Mouse (Mus musculus): Measurements from ENCODE around the gene Atxn1l. TPM values are rescaled to one million over a fixed set of nuclear protein-coding genes. Genes with fewer than 3 reads are reported as not detected.

The Atxn1l gene
- total and polyA plus RNA-seq, 2 experiments from 2014 or later, result 3.3 to 13.8 TPM

- TF ChIP-seq CTCF (IDR thresholded peaks at IDR 0.05; ENCODE audit: low read depth) (no peak), EP300 (IDR thresholded peaks at IDR 0.05; ENCODE audit: low read depth) (no peak)
- Histone ChIP-seq H3K9me3 (replicated peaks; ENCODE audit: control insufficient read depth, low read length) (no peaks in the 10 kb centered on the region), H3K9ac (replicated peaks; ENCODE audit: low read depth, low read length) (peak overlapping the region; percentile 96; the same call in 1 of the 2 replicates), H3K4me1 (ENCODE audit: control insufficient read depth, insufficient read depth) (peaks cover 12% of the 10 kb centered on the region), H3K36me3 (replicated peaks; ENCODE audit: control insufficient read depth, insufficient read depth, low read length) (no peaks in the 10 kb centered on the region), H3K27ac (ENCODE audit: low read depth) (no peak overlapping the region), H3K27me3 (ENCODE audit: control insufficient read depth, insufficient read depth, low read length) (no peaks in the 10 kb centered on the region), H3K4me2 (ENCODE audit: low read depth, low read length) (peak overlapping the region; percentile 67), H3K4me3 (ENCODE audit: low read depth, low read length) (peak overlapping the region; percentile 100)
- DNase-seq (ENCODE audit: low spot score) (no peak), ATAC-seq (ENCODE audit: insufficient read depth, low read depth) (no peak)
- WGBS, result 27% methylated on average over 5 of the region's 5 CpGs
These were observed 40.3 kb upstream of the Atxn1l start for GRCm38 (mm10) chr8:109777851-109778250.

DNA sequence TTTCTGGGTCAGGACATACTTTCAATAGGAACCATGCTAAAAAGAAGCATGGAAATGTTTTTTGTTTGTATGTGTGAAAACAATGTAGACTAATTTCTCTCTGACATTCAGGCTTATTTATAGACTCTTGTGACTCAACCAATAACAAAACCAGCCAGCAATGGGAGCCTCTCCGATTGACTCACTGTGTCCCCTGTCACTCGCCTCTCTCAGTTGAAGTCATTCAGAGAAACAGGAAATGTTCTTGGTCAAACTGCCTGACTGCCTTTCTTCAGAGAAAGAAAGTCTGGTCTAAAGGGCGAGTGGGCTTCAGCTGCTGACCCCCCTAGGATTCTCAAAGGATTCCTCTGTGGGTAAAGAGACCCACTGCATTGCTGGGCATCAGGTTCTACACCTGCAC lies 35.6 kb upstream of the Atxn1l start:
- ATAC-seq (ENCODE audit: insufficient read depth, low read depth) (no peak), DNase-seq (ENCODE audit: low spot score) (no peak)
- H3K4me3 ChIP-seq (ENCODE audit: low read depth, low read length), result no peak overlapping the region
- no peaks in the 10 kb centered on the region for H3K36me3 ChIP-seq (replicated peaks; ENCODE audit: control insufficient read depth, insufficient read depth, low read length)
- no peak overlapping the region for H3K4me2 ChIP-seq (ENCODE audit: low read depth, low read length)
- no peak for TF ChIP-seq EP300 (IDR thresholded peaks at IDR 0.05; ENCODE audit: low read depth)
- H3K27me3 ChIP-seq (ENCODE audit: control insufficient read depth, insufficient read depth, low read length), result no peaks in the 10 kb centered on the region
- no peaks in the 10 kb centered on the region for H3K9me3 ChIP-seq (replicated peaks; ENCODE audit: control insufficient read depth, low read length)
- H3K9ac ChIP-seq (replicated peaks; ENCODE audit: low read depth, low read length), result no peak overlapping the region
- no peak overlapping the region for H3K27ac ChIP-seq (ENCODE audit: low read depth)
- no peaks in the 10 kb centered on the region for H3K4me1 ChIP-seq (ENCODE audit: control insufficient read depth, insufficient read depth)
- WGBS, result 22% methylated on average over 3 of the region's 3 CpGs

- no peak overlapping the region for H3K27ac ChIP-seq (ENCODE audit: low read depth)
- 48% methylated on average over 7 of the region's 7 CpGs for WGBS
- H3K27me3 ChIP-seq (ENCODE audit: control insufficient read depth, insufficient read depth, low read length), result no peaks in the 10 kb centered on the region
- no peak overlapping the region for H3K4me3 ChIP-seq (ENCODE audit: low read depth, low read length)
- no peaks in the 10 kb centered on the region for H3K4me1 ChIP-seq (ENCODE audit: control insufficient read depth, insufficient read depth)
- H3K36me3 ChIP-seq (replicated peaks; ENCODE audit: control insufficient read depth, insufficient read depth, low read length), result no peaks in the 10 kb centered on the region
- H3K9me3 ChIP-seq (replicated peaks; ENCODE audit: control insufficient read depth, low read length), result peaks cover 9% of the 10 kb centered on the region
- ATAC-seq (ENCODE audit: insufficient read depth, low read depth), result no peak; the same call in 1 of the 2 replicates
- no peak overlapping the region for H3K9ac ChIP-seq (replicated peaks; ENCODE audit: low read depth, low read length)
- TF ChIP-seq CTCF (IDR thresholded peaks at IDR 0.05; ENCODE audit: low read depth) (no peak), EP300 (IDR thresholded peaks at IDR 0.05; ENCODE audit: low read depth) (no peak)
- no peak for DNase-seq (ENCODE audit: low spot score)
- no peak overlapping the region for H3K4me2 ChIP-seq (ENCODE audit: low read depth, low read length)
These were observed 28.5 kb upstream of the Atxn1l start for GRCm38 (mm10) chr8:109766081-109766480.

GRCm38 (mm10) chr8:109764031-109764430 lies 26.5 kb upstream of the Atxn1l start:
- H3K4me2 ChIP-seq (ENCODE audit: low read depth, low read length), result no peak overlapping the region
- no peak for ATAC-seq (ENCODE audit: insufficient read depth, low read depth)
- 85% methylated on average over 6 of the region's 6 CpGs for WGBS

DNA sequence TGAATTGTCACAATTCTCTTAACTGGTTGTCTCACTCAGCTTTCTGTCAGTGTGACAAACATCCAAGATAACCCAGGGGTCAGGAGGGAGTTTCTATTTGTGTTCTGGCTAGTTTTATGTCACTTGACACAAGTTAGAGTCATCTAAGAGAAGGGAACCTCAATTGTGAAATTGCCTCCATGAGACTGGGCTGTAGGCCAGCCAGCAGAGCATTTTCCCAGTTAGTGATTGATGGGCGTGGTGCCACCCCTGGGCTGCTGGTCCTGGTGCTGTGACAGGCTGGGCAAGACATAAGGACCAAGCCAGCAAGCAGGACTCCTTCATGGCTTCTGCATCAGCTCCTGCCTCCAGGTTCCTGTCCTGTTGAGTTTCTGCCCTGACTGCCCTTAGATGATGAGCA lies 22.7 kb upstream of the Atxn1l start:
- Histone ChIP-seq H3K27ac (ENCODE audit: low read depth) (no peak overlapping the region), H3K4me3 (ENCODE audit: low read depth, low read length) (no peak overlapping the region), H3K27me3 (ENCODE audit: control insufficient read depth, insufficient read depth, low read length) (no peaks in the 10 kb centered on the region), H3K9me3 (replicated peaks; ENCODE audit: control insufficient read depth, low read length) (peaks cover 9% of the 10 kb centered on the region), H3K4me2 (ENCODE audit: low read depth, low read length) (no peak overlapping the region), H3K4me1 (ENCODE audit: control insufficient read depth, insufficient read depth) (no peaks in the 10 kb centered on the region), H3K9ac (replicated peaks; ENCODE audit: low read depth, low read length) (no peak overlapping the region), H3K36me3 (replicated peaks; ENCODE audit: control insufficient read depth, insufficient read depth, low read length) (no peaks in the 10 kb centered on the region)
- TF ChIP-seq EP300 (IDR thresholded peaks at IDR 0.05; ENCODE audit: low read depth), result no peak
- TF ChIP-seq CTCF (IDR thresholded peaks at IDR 0.05; ENCODE audit: low read depth), result no peak
- DNase-seq (ENCODE audit: low spot score) (no peak), ATAC-seq (ENCODE audit: insufficient read depth, low read depth) (no peak)
- 24% methylated on average over 1 of the region's 1 CpGs for WGBS

More at GRCm38 (mm10) chr8:109764031-109764430, 26.5 kb upstream of the Atxn1l start:
- no peak overlapping the region for H3K27ac ChIP-seq (ENCODE audit: low read depth)
- H3K9ac ChIP-seq (replicated peaks; ENCODE audit: low read depth, low read length), result no peak overlapping the region
- peaks cover 9% of the 10 kb centered on the region for H3K9me3 ChIP-seq (replicated peaks; ENCODE audit: control insufficient read depth, low read length)
- H3K4me3 ChIP-seq (ENCODE audit: low read depth, low read length), result no peak overlapping the region
- DNase-seq (ENCODE audit: low spot score), result no peak
- H3K36me3 ChIP-seq (replicated peaks; ENCODE audit: control insufficient read depth, insufficient read depth, low read length), result no peaks in the 10 kb centered on the region
- TF ChIP-seq CTCF (IDR thresholded peaks at IDR 0.05; ENCODE audit: low read depth) (no peak), EP300 (IDR thresholded peaks at IDR 0.05; ENCODE audit: low read depth) (no peak)
- H3K4me1 ChIP-seq (ENCODE audit: control insufficient read depth, insufficient read depth), result no peaks in the 10 kb centered on the region
- no peaks in the 10 kb centered on the region for H3K27me3 ChIP-seq (ENCODE audit: control insufficient read depth, insufficient read depth, low read length)

- no peak overlapping the region for H3K4me3 ChIP-seq (ENCODE audit: low read depth, low read length)
- ATAC-seq (ENCODE audit: insufficient read depth, low read depth), result no peak
- H3K27me3 ChIP-seq (ENCODE audit: control insufficient read depth, insufficient read depth, low read length), result no peaks in the 10 kb centered on the region
- H3K27ac ChIP-seq (ENCODE audit: low read depth), result no peak overlapping the region
- no peak for TF ChIP-seq EP300 (IDR thresholded peaks at IDR 0.05; ENCODE audit: low read depth)
- TF ChIP-seq CTCF (IDR thresholded peaks at IDR 0.05; ENCODE audit: low read depth), result no peak
- H3K9me3 ChIP-seq (replicated peaks; ENCODE audit: control insufficient read depth, low read length), result peaks cover 9% of the 10 kb centered on the region
- DNase-seq (ENCODE audit: low spot score), result no peak
- 83% methylated on average over 7 of the region's 7 CpGs for WGBS
- H3K36me3 ChIP-seq (replicated peaks; ENCODE audit: control insufficient read depth, insufficient read depth, low read length), result no peaks in the 10 kb centered on the region
- no peak overlapping the region for H3K9ac ChIP-seq (replicated peaks; ENCODE audit: low read depth, low read length)
- H3K4me1 ChIP-seq (ENCODE audit: control insufficient read depth, insufficient read depth), result no peaks in the 10 kb centered on the region
- H3K4me2 ChIP-seq (ENCODE audit: low read depth, low read length), result no peak overlapping the region
These were observed 21.9 kb upstream of the Atxn1l start for GRCm38 (mm10) chr8:109759426-109759825.

Data from heart, postnatal 0 days (tissue).